Mouse (Mus musculus): Measurements from ENCODE around the gene Lime1. TPM values are rescaled to one million over a fixed set of nuclear protein-coding genes. Genes with fewer than 3 reads are reported as not detected.

The Lime1 gene
- polyA plus RNA-seq, 1 experiment from 2014 or later = 6.2 TPM

DNA sequence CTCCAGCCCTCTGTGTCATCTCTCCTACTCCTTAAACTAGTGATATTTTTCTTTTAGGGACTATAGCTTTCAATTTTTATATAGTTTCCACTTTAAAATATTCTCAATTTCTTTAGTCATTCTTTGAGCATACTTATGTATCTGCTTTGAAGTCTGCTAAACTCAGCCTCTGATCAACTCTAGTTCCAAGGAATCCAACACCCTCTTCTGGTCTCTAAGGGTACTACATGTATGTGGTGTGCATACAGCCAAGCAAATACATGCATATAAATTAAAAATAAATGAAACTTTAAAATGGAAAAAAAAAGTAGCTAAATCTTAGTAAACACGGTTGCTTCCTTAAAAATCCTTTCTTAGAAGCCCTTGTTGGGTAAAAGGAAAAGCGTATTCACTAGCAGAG lies 4.1 kb upstream of the Lime1 start:
- H3K27ac ChIP-seq (replicated peaks) = no peak overlapping the region
- peaks cover 18% of the 10 kb centered on the region for H3K4me1 ChIP-seq (replicated peaks)
- H3K4me2 ChIP-seq = no peak overlapping the region
- no peaks in the 10 kb centered on the region for H3K9me3 ChIP-seq (replicated peaks)
- no peak for ATAC-seq (ENCODE audit: insufficient read depth)
- 78% methylated on average over 2 of the region's 2 CpGs for WGBS (ENCODE audit: insufficient replicate concordance)
- H3K9ac ChIP-seq = no peak overlapping the region
- no peak overlapping the region for H3K4me3 ChIP-seq (replicated peaks)
- H3K27me3 ChIP-seq = no peaks in the 10 kb centered on the region
- peaks cover 35% of the 10 kb centered on the region for H3K36me3 ChIP-seq (replicated peaks)

GRCm38 (mm10) chr2:181377230-181377629 lies 2.6 kb upstream of the Lime1 start:
- Histone ChIP-seq H3K4me3 (replicated peaks) (no peak overlapping the region), H3K27me3 (no peaks in the 10 kb centered on the region), H3K4me2 (no peak overlapping the region), H3K9me3 (replicated peaks) (no peaks in the 10 kb centered on the region), H3K9ac (no peak overlapping the region), H3K36me3 (replicated peaks) (peaks cover 39% of the 10 kb centered on the region), H3K27ac (replicated peaks) (no peak overlapping the region), H3K4me1 (replicated peaks) (peaks cover 18% of the 10 kb centered on the region)
- no peak for ATAC-seq (ENCODE audit: insufficient read depth)
- WGBS (ENCODE audit: insufficient replicate concordance) = 28% methylated on average over 2 of the region's 2 CpGs

DNA sequence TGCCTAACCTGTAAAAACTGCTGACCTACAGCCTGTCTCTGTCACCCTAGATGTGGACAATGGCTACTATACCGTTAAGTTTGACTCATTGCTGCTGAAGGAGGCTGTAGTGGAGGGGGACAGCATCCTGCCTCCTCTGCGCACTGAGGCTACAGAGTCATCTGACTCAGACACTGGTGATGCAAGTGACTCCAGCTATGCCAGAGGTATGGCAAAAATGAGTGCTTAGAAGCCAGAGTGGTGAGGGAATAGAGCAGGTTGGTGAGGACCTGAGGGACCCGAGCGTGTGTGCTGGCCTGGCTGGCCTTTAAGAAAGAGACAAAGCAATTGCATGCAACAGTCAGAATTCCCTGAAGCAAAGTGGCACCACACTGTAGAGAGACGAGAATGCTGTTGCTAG lies 1.2 kb upstream of the Lime1 start:
- H3K4me1 ChIP-seq (replicated peaks) = peaks cover 12% of the 10 kb centered on the region
- 81% methylated on average over 5 of the region's 5 CpGs for WGBS (ENCODE audit: insufficient replicate concordance)
- no peak overlapping the region for H3K4me3 ChIP-seq (replicated peaks)
- no peak overlapping the region for H3K27ac ChIP-seq (replicated peaks)
- H3K36me3 ChIP-seq (replicated peaks) = peaks cover 53% of the 10 kb centered on the region
- no peak for ATAC-seq (ENCODE audit: insufficient read depth)
- no peak overlapping the region for H3K9ac ChIP-seq
- H3K9me3 ChIP-seq (replicated peaks) = no peaks in the 10 kb centered on the region
- no peaks in the 10 kb centered on the region for H3K27me3 ChIP-seq
- no peak overlapping the region for H3K4me2 ChIP-seq

DNA sequence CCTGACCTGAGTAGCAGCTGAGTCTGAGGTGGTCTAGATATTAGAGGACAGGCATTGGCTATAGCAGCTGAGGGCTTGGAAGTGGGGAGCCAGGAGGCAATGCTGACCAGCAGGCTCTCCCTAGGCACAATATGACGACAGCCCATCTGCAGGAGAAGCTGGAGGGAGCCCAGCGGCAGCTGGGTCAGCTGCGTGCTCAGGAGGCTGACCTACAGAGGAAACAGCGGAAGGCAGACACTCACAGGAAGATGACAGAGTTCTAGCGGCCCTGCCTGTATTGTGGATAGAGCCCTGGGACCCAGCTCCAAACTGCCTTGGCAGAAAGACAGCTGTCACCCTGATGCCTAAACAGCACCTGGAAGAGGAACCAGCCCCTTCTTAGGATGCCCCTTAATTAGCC lies 373 bp downstream of the Lime1 start:
- H3K4me1 ChIP-seq (replicated peaks) = peaks cover 8% of the 10 kb centered on the region
- 84% methylated on average over 5 of the region's 5 CpGs for WGBS (ENCODE audit: insufficient replicate concordance)
- H3K36me3 ChIP-seq (replicated peaks) = peaks cover 63% of the 10 kb centered on the region
- H3K27ac ChIP-seq (replicated peaks) = no peak overlapping the region
- H3K27me3 ChIP-seq = no peaks in the 10 kb centered on the region
- H3K9ac ChIP-seq = no peak overlapping the region
- no peak overlapping the region for H3K4me2 ChIP-seq
- H3K4me3 ChIP-seq (replicated peaks) = no peak overlapping the region
- ATAC-seq (ENCODE audit: insufficient read depth) = no peak
- H3K9me3 ChIP-seq (replicated peaks) = no peaks in the 10 kb centered on the region

DNA sequence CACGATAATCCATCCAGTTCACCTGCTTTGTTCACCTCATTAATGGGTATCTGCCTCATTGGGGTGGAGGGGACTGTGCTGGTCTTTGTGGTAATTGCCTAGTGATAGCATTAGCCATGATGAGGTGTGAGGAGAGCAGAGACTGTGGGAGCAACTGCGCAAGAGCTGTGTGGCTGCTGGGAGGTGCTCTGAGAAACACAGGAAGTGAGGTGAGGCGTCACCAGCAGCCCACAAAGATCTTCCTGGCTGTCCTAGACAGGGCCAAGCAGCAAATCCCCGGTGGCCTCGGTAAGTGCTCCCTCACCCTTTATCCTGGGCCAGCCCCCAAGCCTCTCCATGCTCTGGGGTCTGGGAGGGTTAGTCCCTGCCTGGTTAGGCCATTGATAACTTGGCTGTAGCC lies 1.2 kb downstream of the Lime1 start:
- no peak for ATAC-seq (ENCODE audit: insufficient read depth)
- no peaks in the 10 kb centered on the region for H3K27me3 ChIP-seq
- H3K36me3 ChIP-seq (replicated peaks) = peaks cover 67% of the 10 kb centered on the region
- H3K9ac ChIP-seq = no peak overlapping the region
- no peak overlapping the region for H3K27ac ChIP-seq (replicated peaks)
- no peaks in the 10 kb centered on the region for H3K9me3 ChIP-seq (replicated peaks)
- H3K4me1 ChIP-seq (replicated peaks) = peaks cover 8% of the 10 kb centered on the region
- H3K4me3 ChIP-seq (replicated peaks) = no peak overlapping the region
- 72% methylated on average over 5 of the region's 5 CpGs for WGBS (ENCODE audit: insufficient replicate concordance)
- H3K4me2 ChIP-seq = no peak overlapping the region

DNA sequence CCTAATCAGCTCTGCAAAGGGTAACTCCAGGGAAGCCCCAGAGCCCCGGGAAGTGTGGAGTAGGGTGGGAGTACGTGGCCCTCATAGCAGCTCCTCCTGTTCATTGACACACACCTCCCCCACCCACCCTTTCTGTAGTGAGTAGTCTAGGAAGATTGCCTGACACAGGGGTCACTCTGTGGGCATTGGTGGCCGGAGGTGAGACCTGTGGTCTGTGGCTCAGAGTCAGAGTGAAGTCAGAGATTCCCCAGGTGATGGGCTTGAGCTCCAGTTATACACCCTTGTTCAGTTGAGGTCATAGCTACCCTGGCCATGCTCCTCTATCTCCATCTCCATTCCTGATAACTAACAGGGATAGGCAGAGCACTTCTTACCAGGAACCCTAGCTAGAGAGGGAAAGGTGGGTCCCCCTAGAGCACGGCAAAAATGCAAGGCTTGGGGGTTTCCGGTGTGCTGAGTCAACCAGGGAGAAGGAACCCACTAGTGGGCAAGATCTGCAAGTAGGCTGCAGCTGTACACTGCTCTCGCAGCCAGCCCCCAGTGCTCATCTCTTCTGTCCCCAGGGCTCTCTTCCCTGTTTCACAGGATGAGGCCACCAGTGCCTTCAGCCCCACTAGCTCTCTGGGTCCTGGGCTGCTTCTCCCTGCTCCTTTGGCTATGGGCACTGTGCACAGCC lies 1.9 kb downstream of the Lime1 start:
- no peak overlapping the region for H3K4me2 ChIP-seq
- H3K4me3 ChIP-seq (replicated peaks) = no peak overlapping the region
- no peak overlapping the region for H3K27ac ChIP-seq (replicated peaks)
- no peaks in the 10 kb centered on the region for H3K9me3 ChIP-seq (replicated peaks)
- no peaks in the 10 kb centered on the region for H3K27me3 ChIP-seq
- no peak overlapping the region for H3K9ac ChIP-seq
- peaks cover 5% of the 10 kb centered on the region for H3K4me1 ChIP-seq (replicated peaks)
- ATAC-seq (ENCODE audit: insufficient read depth) = no peak
- 77% methylated on average over 6 of the region's 6 CpGs for WGBS (ENCODE audit: insufficient replicate concordance)
- H3K36me3 ChIP-seq (replicated peaks) = peaks cover 68% of the 10 kb centered on the region

- Histone ChIP-seq H3K27ac (replicated peaks) (no peak overlapping the region), H3K4me1 (replicated peaks) (no peaks in the 10 kb centered on the region), H3K4me3 (replicated peaks) (no peak overlapping the region), H3K9me3 (replicated peaks) (no peaks in the 10 kb centered on the region), H3K27me3 (no peaks in the 10 kb centered on the region), H3K9ac (no peak overlapping the region), H3K36me3 (replicated peaks) (peaks cover 63% of the 10 kb centered on the region), H3K4me2 (no peak overlapping the region)
- WGBS (ENCODE audit: insufficient replicate concordance) = 63% methylated on average over 7 of the region's 7 CpGs
- ATAC-seq (ENCODE audit: insufficient read depth) = no peak
These were observed 4.6 kb downstream of the Lime1 start for GRCm38 (mm10) chr2:181384463-181384862.

DNA sequence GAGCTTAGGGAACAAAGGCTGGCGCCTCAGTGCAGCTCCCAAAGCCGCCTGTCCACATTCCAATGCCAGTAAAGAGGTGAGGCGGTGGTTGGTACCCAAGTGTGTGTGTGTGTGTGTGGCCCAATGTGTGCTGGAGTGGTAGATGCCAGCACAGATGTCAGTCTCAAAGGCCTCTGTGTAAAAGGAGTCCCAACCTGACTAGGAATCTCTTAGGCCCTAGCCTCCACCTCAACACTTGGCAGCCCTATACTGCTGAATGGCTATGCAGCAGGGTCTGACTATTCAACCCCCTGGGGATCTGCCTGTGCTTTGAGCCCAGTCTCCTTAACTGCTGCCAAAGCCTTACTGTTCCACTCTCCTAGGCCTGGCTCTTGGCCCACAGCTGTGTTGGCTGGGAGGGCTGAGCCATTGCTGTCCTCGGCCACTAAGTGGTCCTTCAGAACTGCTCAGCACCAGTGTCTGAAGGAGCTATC lies 5.1 kb downstream of the Lime1 start:
- Histone ChIP-seq H3K9me3 (replicated peaks) (no peaks in the 10 kb centered on the region), H3K27me3 (no peaks in the 10 kb centered on the region), H3K4me3 (replicated peaks) (no peak overlapping the region), H3K9ac (no peak overlapping the region), H3K27ac (replicated peaks) (no peak overlapping the region), H3K36me3 (replicated peaks) (peaks cover 60% of the 10 kb centered on the region), H3K4me1 (replicated peaks) (no peaks in the 10 kb centered on the region), H3K4me2 (no peak overlapping the region)
- no peak for ATAC-seq (ENCODE audit: insufficient read depth)
- WGBS (ENCODE audit: insufficient replicate concordance) = 85% methylated on average over 4 of the region's 4 CpGs

GRCm38 (mm10) chr2:181385885-181386284 lies 6.0 kb downstream of the Lime1 start:
- H3K9me3 ChIP-seq (replicated peaks) = no peaks in the 10 kb centered on the region
- WGBS (ENCODE audit: insufficient replicate concordance) = 71% methylated on average over 3 of the region's 3 CpGs

GRCm38 (mm10) chr2:181386663-181387210 lies 6.9 kb downstream of the Lime1 start:
- peaks cover 60% of the 10 kb centered on the region for H3K36me3 ChIP-seq (replicated peaks)
- H3K9ac ChIP-seq = no peak overlapping the region
- ATAC-seq (ENCODE audit: insufficient read depth) = no peak
- WGBS (ENCODE audit: insufficient replicate concordance) = 65% methylated on average over 4 of the region's 4 CpGs
- no peaks in the 10 kb centered on the region for H3K4me1 ChIP-seq (replicated peaks)
- no peak overlapping the region for H3K4me3 ChIP-seq (replicated peaks)
- H3K27me3 ChIP-seq = no peaks in the 10 kb centered on the region
- no peaks in the 10 kb centered on the region for H3K9me3 ChIP-seq (replicated peaks)
- H3K27ac ChIP-seq (replicated peaks) = no peak overlapping the region
- no peak overlapping the region for H3K4me2 ChIP-seq

More at GRCm38 (mm10) chr2:181385885-181386284, 6.0 kb downstream of the Lime1 start:
- Histone ChIP-seq H3K4me1 (replicated peaks) (no peaks in the 10 kb centered on the region), H3K27me3 (no peaks in the 10 kb centered on the region), H3K4me2 (no peak overlapping the region), H3K9ac (no peak overlapping the region), H3K4me3 (replicated peaks) (no peak overlapping the region), H3K27ac (replicated peaks) (no peak overlapping the region), H3K36me3 (replicated peaks) (peaks cover 60% of the 10 kb centered on the region)
- no peak for ATAC-seq (ENCODE audit: insufficient read depth)

DNA sequence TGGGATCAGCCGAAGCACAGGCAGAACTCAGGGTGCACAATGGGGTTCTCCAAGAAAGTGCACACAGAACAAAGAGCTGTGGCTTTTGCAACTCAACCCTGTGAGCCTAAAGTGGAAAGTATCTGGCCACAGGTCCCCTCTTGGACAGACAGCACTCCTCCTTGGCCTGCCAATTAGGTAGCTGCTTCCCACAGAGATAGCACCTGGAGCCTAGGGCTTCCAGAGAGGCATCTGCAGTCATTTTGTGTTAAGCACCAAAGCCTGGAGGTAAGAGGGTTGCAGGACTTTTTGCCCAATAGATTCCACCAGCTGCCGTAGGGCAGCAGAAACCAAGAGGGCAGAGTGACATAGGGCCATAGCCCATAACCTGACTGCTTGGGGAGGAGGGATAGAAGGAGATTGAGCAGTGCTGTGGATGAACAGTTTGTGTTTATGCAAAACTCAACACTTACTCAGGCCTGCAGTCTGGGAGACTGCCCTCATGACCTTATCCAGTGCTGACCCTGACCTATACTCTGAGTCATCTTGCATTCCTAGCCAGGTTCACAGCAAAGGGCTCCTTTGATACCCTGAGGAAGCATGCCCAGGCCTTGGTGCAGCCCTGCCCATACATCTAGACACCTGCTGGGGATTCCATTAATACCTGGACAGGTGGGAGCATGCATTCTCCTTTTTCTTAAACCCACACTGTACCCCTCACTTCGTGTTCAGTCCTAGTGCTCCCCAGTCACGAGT lies 10.4 kb downstream of the Lime1 start:
- Histone ChIP-seq H3K27me3 (no peaks in the 10 kb centered on the region), H3K36me3 (replicated peaks) (peaks cover 52% of the 10 kb centered on the region), H3K9me3 (replicated peaks) (no peaks in the 10 kb centered on the region), H3K9ac (no peak overlapping the region), H3K4me2 (no peak overlapping the region), H3K4me3 (replicated peaks) (no peak overlapping the region), H3K4me1 (replicated peaks) (no peaks in the 10 kb centered on the region), H3K27ac (replicated peaks) (no peak overlapping the region)
- 68% methylated on average over 4 of the region's 4 CpGs for WGBS (ENCODE audit: insufficient replicate concordance)
- no peak for ATAC-seq (ENCODE audit: insufficient read depth)

Data from liver, embryonic 15.5 days (tissue).